Mouse (Mus musculus) stomach, embryonic 15.5 days (tissue): ENCODE measurements around the gene Defb19. TPM values are rescaled to one million over a fixed set of nuclear protein-coding genes. Genes with fewer than 3 reads are reported as not detected.

Experiments
- ATAC-seq: fragments of 200-750 bp; cut with Nextera tagmentation; 2 replicates; pipeline ENCODE4 v1.8.0; 2017; ENCODE audit warnings: low read depth, moderate number of reproducible peaks, moderate TSS enrichment; ENCODE audit not compliant: insufficient read depth, low FRiP score
- H3K27ac ChIP-seq: fragments of 300-500 bp; sonication (generic); 2 replicates; pipeline ENCODE4 v1.5.1; 2015; ENCODE audit warnings: mild to moderate bottlenecking, inconsistent platforms
- H3K27me3 ChIP-seq: fragments of 300-500 bp; sonication (generic); replicated peaks from 2 replicates; pipeline ENCODE4 v1.6.1; 2015; ENCODE audit warnings: inconsistent platforms
- H3K36me3 ChIP-seq: fragments of 300-500 bp; sonication (generic); 2 replicates; pipeline ENCODE4 v1.6.1; 2015; ENCODE audit warnings: inconsistent platforms
- H3K4me1 ChIP-seq: fragments of 300-500 bp; sonication (generic); 2 replicates; pipeline ENCODE4 v1.6.1; 2015; ENCODE audit warnings: inconsistent platforms
- H3K4me2 ChIP-seq: fragments of 300-500 bp; sonication (generic); 2 replicates; pipeline ENCODE4 v1.6.1; 2015; ENCODE audit warnings: mild to moderate bottlenecking, inconsistent platforms
- H3K4me3 ChIP-seq: fragments of 300-500 bp; sonication (generic); replicated peaks from 2 replicates; pipeline ENCODE4 v1.5.1; 2015; ENCODE audit warnings: inconsistent platforms
- H3K9ac ChIP-seq: fragments of 300-500 bp; sonication (generic); 2 replicates; pipeline ENCODE4 v1.6.1; 2015; ENCODE audit warnings: inconsistent platforms
- H3K9me3 ChIP-seq: fragments of 300-500 bp; sonication (generic); 2 replicates; pipeline ENCODE4 v1.6.1; 2016; ENCODE audit warnings: inconsistent platforms
- WGBS: fragments of 180-500 bp; shearing (Covaris S2); methylation state at CpG from one replicate; pipeline ENCODE4 v1.1.7; 2015; 5-methylcytosine and 5-hydroxymethylcytosine counted together
- polyA plus RNA-seq: library from polyadenylated mRNA; unstranded; fragments of >200 nt; fragmentation: Nextera tagmentation; extraction: Ambion mirVana; gene quantifications from 2 replicates; pipeline ENCODE4 v1.2.1, GENCODE M21; 2015

The Defb19 gene
- polyA plus RNA-seq, 1 experiment from 2014 or later: not detected

DNA sequence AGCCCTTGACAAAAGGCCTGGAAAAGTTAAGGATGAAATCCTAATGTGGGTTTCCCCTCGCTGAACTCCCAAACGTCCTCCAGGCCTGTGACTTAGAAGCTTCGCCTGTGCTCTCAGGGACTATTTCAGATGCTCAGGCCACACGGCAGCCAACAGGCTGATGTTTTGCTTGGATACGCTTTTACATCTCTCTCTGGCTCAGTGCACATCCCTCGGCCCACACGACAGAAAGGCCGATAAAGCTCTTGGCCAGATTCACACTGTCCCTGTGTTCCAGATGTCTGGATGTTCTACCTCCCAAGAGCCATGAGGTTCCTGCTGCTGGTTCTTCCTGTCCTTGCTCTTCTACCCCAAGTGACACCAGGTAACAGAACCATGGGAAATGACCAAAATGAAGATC, 6.6 kb downstream of the Defb19 start:
- Histone ChIP-seq H3K4me3 (no peak overlapping the region), H3K4me2 (no peak overlapping the region), H3K36me3 (no peaks in the 10 kb centered on the region), H3K27ac (no peak overlapping the region), H3K27me3 (no peaks in the 10 kb centered on the region), H3K9me3 (no peaks in the 10 kb centered on the region), H3K4me1 (no peaks in the 10 kb centered on the region), H3K9ac (no peak overlapping the region)
- ATAC-seq: no peak
- WGBS: 85% methylated on average over 8 of the region's 8 CpGs

DNA sequence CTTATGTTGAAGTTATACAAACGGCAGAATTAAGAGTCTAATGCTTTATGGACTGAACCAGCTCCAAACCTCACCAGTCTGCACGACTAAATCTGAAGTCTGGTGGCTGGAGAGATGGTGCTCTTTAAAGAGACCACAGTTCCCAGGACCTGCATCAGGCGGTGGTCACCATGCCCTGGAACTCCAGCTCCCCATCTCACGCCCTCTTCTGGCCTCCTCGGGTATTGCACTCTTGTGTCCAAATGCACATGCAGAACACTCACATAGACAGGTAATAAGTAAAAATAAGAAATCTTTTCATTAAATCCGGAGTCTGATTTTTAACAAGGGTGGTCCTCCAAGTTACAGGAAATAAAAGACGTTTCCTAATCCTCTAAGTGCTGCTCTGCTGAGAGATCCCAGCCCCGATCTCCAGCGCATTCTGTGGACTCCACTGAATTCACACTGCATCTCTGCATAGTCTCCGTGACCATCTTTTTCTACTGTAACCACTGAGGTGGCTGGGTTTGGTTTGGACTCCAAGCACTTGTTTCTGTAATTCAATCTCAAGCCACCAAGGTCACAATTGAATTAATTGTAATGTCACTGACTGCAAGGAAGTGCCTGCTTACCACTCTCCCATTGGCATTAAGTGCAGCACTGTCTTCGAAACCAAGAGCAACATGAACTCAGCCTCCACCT, 7.9 kb downstream of the Defb19 start, which contains the start of gene Defb21:
Defb21 (plus strand) TSS at position 631 of the 681 bp plus-strand sequence.
- WGBS: 62% methylated on average over 11 of the region's 11 CpGs
- no peak for ATAC-seq
- Histone ChIP-seq H3K36me3 (no peaks in the 10 kb centered on the region), H3K4me2 (no peak within 1 kb of the TSS), H3K27me3 (no peaks in the 10 kb centered on the region), H3K9ac (no peak within 1 kb of the TSS), H3K27ac (no peak within 1 kb of the TSS), H3K9me3 (no peaks in the 10 kb centered on the region), H3K4me1 (no peaks in the 10 kb centered on the region), H3K4me3 (no peak within 1 kb of the TSS)

DNA sequence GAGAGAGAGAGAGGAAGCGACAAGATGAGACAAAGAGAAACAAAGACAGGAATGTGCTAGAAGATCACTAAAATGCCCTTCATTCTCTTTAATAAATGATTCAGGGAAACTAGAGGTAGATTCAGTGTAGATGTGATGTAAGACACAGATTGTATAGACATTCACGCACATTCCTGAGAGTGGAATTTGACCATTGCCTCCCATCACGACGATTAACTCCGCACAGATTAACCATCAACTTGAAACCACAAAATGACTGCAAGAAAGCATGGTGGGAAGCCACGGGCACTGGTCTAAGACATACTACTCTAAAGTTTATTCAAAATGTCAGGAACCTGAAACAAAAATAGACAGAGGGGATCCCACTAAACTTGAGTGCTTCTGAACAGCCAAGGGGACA, 9.8 kb downstream of the Defb19 start:
- no peaks in the 10 kb centered on the region for H3K27me3 ChIP-seq
- H3K9me3 ChIP-seq: no peaks in the 10 kb centered on the region
- no peaks in the 10 kb centered on the region for H3K4me1 ChIP-seq
- no peak overlapping the region for H3K9ac ChIP-seq
- no peak for ATAC-seq
- 47% methylated on average over 6 of the region's 6 CpGs for WGBS
- H3K4me2 ChIP-seq: no peak overlapping the region
- no peak overlapping the region for H3K4me3 ChIP-seq
- H3K36me3 ChIP-seq: no peaks in the 10 kb centered on the region
- H3K27ac ChIP-seq: no peak overlapping the region

DNA sequence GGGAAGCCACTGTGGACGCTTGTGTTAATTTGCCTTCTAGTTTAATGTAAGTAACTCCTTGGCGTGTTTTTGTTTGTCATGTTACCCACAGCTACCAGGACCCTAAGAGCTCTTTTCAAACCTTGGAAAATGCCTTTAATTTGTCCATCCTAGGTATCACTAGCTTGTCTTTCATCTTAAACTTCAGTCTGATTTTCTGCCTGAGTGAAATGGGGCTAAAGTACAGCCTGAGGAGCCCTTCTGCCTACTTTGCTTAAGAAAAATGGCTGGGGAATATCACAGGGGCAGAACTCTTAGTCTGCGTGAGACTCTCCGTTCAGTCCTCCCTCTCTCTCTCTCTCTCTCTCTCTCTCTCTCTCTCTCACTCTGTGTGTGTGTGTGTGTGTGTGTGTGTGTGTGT, 10.2 kb downstream of the Defb19 start:
- Histone ChIP-seq H3K9ac (no peak overlapping the region), H3K27me3 (no peaks in the 10 kb centered on the region), H3K9me3 (no peaks in the 10 kb centered on the region), H3K36me3 (no peaks in the 10 kb centered on the region), H3K4me3 (no peak overlapping the region), H3K4me2 (no peak overlapping the region), H3K27ac (no peak overlapping the region), H3K4me1 (no peaks in the 10 kb centered on the region)
- no peak for ATAC-seq
- WGBS: 65% methylated on average over 4 of the region's 4 CpGs

DNA sequence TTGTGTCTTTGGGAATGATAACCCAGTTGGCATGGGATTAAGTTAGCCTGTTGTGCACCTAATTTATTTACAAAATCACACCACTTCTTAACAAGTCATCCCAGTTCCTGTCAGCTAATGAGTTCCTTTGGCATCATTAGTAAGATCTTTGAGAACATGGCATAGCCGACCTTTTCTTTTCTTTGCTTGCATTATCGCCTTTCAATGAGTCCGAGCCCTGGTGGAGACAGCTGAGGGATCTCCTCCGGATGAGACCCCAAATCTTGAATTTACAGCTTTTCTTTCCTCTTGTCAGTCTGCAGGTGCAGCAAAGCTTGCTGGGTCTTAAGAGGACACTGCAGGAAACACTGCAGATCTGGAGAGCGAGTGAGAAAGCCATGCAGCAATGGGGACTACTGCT, 11.1 kb downstream of the Defb19 start, which contains the start of gene Gm17416:
Gm17416 (plus strand) TSS at position 301 of the 400 bp plus-strand sequence.
- 88% methylated on average over 5 of the region's 5 CpGs for WGBS
- no peak within 1 kb of the TSS for H3K27ac ChIP-seq
- H3K9me3 ChIP-seq: no peaks in the 10 kb centered on the region
- no peak within 1 kb of the TSS for H3K9ac ChIP-seq
- no peaks in the 10 kb centered on the region for H3K27me3 ChIP-seq
- no peaks in the 10 kb centered on the region for H3K36me3 ChIP-seq
- no peak within 1 kb of the TSS for H3K4me2 ChIP-seq
- no peak within 1 kb of the TSS for H3K4me3 ChIP-seq
- no peak for ATAC-seq
- H3K4me1 ChIP-seq: no peaks in the 10 kb centered on the region

DNA sequence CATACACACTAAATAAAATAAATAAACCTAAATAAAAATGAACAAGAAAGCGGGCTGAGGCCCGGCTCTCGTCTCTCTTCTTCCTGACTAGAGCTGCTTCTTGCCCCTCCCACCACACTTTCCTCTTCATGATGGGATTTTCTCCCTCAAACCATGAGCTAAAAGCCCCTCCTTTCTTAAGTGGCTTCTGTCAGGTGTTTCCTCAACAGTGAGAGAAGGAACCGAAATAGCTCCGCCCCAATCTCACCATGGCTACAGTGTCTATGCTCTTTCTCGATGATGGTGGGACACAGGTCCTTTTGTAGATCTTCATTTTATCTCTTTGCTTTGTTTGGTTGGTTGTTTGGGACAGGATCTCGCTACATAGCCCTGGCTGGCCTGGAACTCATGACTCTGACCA, 23.5 kb downstream of the Defb19 start:
- H3K4me3 ChIP-seq: no peak overlapping the region
- WGBS: 83% methylated on average over 7 of the region's 7 CpGs
- H3K27ac ChIP-seq: no peak overlapping the region
- ATAC-seq: no peak
- no peaks in the 10 kb centered on the region for H3K27me3 ChIP-seq
- H3K4me1 ChIP-seq: no peaks in the 10 kb centered on the region
- H3K9ac ChIP-seq: no peak overlapping the region
- no peak overlapping the region for H3K4me2 ChIP-seq
- H3K9me3 ChIP-seq: no peaks in the 10 kb centered on the region
- no peaks in the 10 kb centered on the region for H3K36me3 ChIP-seq

DNA sequence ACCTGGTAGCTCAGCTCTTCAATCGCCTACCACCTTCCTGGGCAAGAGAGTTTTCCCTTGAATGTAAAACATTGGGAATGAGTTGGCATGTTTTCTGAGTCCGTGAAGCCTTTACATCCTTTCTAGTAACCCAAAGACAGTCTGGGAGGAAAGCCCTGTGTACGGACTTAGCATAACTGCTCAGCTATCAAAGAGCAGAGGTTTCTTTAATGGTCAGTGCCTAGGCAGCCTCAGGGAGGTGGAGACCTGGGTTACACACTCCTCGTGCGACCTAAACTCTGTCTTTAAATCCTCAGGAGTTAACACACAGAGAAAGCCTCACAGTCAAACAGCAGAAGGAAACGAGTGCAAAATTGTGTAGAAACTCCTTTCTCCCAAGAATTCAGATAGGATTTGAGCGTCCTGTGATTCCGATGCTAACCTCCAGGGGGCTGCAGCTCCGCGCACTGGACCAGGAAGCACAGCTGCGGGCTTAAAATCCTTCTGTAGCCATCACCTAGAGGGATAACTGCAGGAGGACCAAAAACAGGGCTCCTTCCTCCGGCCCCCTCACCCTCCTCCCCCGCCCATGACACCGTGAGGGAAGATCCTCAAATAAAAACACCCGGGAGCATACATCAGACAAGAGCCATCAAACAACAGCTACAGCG, 26.2 kb downstream of the Defb19 start:
- no peaks in the 10 kb centered on the region for H3K27me3 ChIP-seq
- 9% methylated on average over 16 of the region's 16 CpGs for WGBS
- no peak for ATAC-seq
- H3K27ac ChIP-seq: no peak overlapping the region
- H3K36me3 ChIP-seq: no peaks in the 10 kb centered on the region
- H3K4me2 ChIP-seq: peak overlapping the region; percentile 45
- H3K9me3 ChIP-seq: no peaks in the 10 kb centered on the region
- no peak overlapping the region for H3K9ac ChIP-seq
- H3K4me1 ChIP-seq: no peaks in the 10 kb centered on the region
- H3K4me3 ChIP-seq: no peak overlapping the region

DNA sequence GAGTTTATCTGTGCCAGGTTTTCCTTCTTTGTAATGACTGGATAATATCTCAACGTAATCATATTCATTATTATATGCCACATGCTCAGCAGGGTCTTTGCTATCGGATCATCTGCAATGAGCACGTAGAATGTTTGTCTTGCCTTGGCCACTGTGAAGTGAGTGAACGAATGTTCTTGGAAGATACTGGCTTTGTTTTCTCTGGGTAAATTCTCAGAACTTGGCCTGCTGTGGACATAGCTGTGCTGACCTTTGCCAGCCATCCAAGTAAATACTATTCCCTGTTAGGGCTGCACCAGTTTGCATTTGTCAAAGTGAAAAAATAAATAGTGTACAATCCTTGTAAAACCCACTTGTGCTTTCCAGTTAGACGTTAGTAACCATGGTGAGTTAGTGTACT, 32.0 kb downstream of the Defb19 start:
- Histone ChIP-seq H3K36me3 (no peaks in the 10 kb centered on the region), H3K4me2 (no peak overlapping the region), H3K9me3 (no peaks in the 10 kb centered on the region), H3K27me3 (no peaks in the 10 kb centered on the region), H3K4me1 (no peaks in the 10 kb centered on the region), H3K27ac (no peak overlapping the region), H3K4me3 (no peak overlapping the region), H3K9ac (no peak overlapping the region)
- ATAC-seq: no peak
- 45% methylated on average over 5 of the region's 5 CpGs for WGBS

DNA sequence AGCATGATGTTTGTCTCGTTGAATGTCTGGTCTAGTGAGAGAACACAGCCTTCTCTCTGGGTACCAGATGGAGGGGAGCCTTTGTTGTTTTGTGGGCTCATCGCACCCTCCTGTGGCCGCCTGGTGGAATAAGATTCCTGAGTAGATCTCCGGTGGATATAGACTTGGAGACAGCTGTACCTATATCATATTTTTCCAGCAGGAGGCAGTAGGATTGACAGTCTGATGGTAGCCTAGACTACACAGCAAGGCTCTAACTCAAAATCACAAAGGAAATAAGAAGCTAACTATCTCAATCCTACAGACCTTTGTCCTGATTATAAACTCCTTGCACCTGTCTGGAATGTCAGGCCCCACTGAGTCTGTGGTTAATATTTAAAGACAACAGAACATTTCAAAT, 35.4 kb downstream of the Defb19 start:
- Histone ChIP-seq H3K9me3 (no peaks in the 10 kb centered on the region), H3K4me1 (no peaks in the 10 kb centered on the region), H3K27ac (no peak overlapping the region), H3K27me3 (no peaks in the 10 kb centered on the region), H3K36me3 (no peaks in the 10 kb centered on the region), H3K4me2 (no peak overlapping the region), H3K4me3 (no peak overlapping the region), H3K9ac (no peak overlapping the region)
- WGBS: 14% methylated on average over 4 of the region's 4 CpGs
- no peak for ATAC-seq

DNA sequence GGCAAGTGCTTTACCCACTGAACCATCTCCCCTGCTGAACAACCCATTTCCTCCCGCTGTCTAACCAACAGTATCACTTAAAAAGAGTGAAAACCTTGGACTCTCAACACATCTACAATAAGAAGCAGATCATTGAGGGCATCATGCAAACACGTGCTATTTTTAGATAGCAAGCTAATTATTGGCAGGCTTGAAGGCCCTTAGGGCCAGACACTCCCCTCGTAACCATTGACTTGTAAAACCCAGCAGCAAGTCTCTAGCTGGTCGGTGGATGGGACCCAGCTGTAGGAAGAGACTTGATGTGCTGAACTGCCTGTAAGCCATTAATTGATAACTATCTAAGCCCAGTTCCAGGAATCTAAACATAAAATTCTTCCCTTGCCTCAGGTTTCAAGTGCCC, 36.6 kb downstream of the Defb19 start:
- H3K4me2 ChIP-seq: no peak overlapping the region
- 64% methylated on average over 4 of the region's 4 CpGs for WGBS
- H3K36me3 ChIP-seq: no peaks in the 10 kb centered on the region
- H3K27ac ChIP-seq: no peak overlapping the region
- no peak overlapping the region for H3K4me3 ChIP-seq
- H3K9me3 ChIP-seq: no peaks in the 10 kb centered on the region
- no peak for ATAC-seq
- H3K4me1 ChIP-seq: no peaks in the 10 kb centered on the region
- H3K9ac ChIP-seq: no peak overlapping the region
- H3K27me3 ChIP-seq: no peaks in the 10 kb centered on the region

DNA sequence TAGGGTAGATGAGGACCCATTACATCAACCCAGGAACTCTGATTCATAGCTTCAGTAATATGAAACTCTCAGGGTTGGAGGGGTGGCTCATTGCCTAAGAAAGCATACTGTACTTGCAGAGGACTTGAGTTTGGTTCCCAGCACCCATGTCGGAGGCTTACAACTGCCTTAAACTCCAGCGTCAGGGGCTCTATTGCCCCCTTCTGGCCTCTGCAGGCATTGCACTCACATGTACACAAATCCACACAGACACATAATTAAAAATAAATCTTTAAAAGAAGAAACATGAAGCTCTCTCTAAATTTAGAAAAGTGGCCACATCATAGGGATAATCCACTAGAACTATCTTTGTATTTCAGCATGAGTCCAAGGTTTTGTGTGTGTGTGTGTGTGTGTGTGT, 37.2 kb downstream of the Defb19 start:
- Histone ChIP-seq H3K36me3 (no peaks in the 10 kb centered on the region), H3K4me3 (no peak overlapping the region), H3K9ac (no peak overlapping the region), H3K4me2 (no peak overlapping the region), H3K4me1 (no peaks in the 10 kb centered on the region), H3K27ac (no peak overlapping the region), H3K9me3 (no peaks in the 10 kb centered on the region), H3K27me3 (no peaks in the 10 kb centered on the region)
- WGBS: 84% methylated on average over 2 of the region's 2 CpGs
- no peak for ATAC-seq

DNA sequence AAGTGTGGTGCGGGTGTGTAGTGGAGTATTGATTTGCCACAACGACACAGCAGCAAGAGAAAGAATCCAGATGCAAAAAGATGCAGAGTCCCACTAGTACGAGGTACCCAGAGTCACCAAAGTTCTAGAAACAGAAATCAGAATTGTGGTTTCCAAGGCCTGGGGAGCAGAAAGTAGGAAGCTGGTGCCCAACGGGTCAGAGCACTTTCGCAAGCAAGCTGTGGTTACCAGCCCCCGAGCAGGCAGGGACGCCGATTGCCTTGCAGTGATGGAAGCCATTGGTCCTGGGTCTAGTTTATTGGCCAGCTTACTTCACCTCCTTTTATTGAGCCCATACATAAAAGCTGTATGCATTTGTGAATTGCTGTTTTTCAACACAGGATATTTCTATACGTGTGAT, 38.1 kb downstream of the Defb19 start:
- H3K4me2 ChIP-seq: no peak overlapping the region
- H3K27me3 ChIP-seq: no peaks in the 10 kb centered on the region
- H3K4me1 ChIP-seq: no peaks in the 10 kb centered on the region
- H3K36me3 ChIP-seq: no peaks in the 10 kb centered on the region
- no peak overlapping the region for H3K4me3 ChIP-seq
- no peak for ATAC-seq
- H3K27ac ChIP-seq: no peak overlapping the region
- no peaks in the 10 kb centered on the region for H3K9me3 ChIP-seq
- 76% methylated on average over 9 of the region's 9 CpGs for WGBS
- H3K9ac ChIP-seq: no peak overlapping the region
